Mouse (Mus musculus): ENCODE measurements at regions not wholly inside any gene's neighbourhood (a gene's known extent, or its start where the extent isn't known, plus 50 kb on each side); places are given as distances from the start of the nearest gene placed in this dataset.
A peak's percentile ranks its signal among the peaks of the same experiment; 100 is the strongest.
"Not testable (repeated sequence)": the region's sequence is repeated elsewhere in the genome, so short reads cannot be mapped to it uniquely, and the experiment has no call there.

- DNase-seq (ENCODE audit: low spot score in 2 of 2): no peak
These were observed 111.4 kb upstream of the Gm5148 start for GRCm38 (mm10) chr3:37835687-37836086.

GRCm38 (mm10) chr3:37835135-37835534 lies 110.8 kb upstream of the Gm5148 start:
- DNase-seq (ENCODE audit: low spot score in 2 of 2): no peak

GRCm38 (mm10) chr3:37834626-37835025 lies 110.3 kb upstream of the Gm5148 start:
- DNase-seq (ENCODE audit: low spot score in 2 of 2): no peak

- DNase-seq (ENCODE audit: low spot score in 2 of 2): no peak
These were observed 109.1 kb upstream of the Gm5148 start for GRCm38 (mm10) chr3:37833387-37833786.

GRCm38 (mm10) chr3:37827546-37827945 lies 103.3 kb upstream of the Gm5148 start:
- DNase-seq (ENCODE audit: low spot score in 2 of 2): no peak

- DNase-seq (ENCODE audit: low spot score in 2 of 2): no peak
These were observed 101.3 kb upstream of the Gm5148 start for GRCm38 (mm10) chr3:37825602-37826001.

GRCm38 (mm10) chr3:37824681-37825080 lies 100.4 kb upstream of the Gm5148 start:
- DNase-seq (ENCODE audit: low spot score in 2 of 2): no peak

- DNase-seq (ENCODE audit: low spot score in 2 of 2): no peak
These were observed 95.2 kb upstream of the Gm5148 start for GRCm38 (mm10) chr3:37819503-37819902.

GRCm38 (mm10) chr3:37817434-37817805 lies 93.1 kb upstream of the Gm5148 start:
- no peak for DNase-seq (ENCODE audit: low spot score in 2 of 2)

- DNase-seq (ENCODE audit: low spot score in 2 of 2): no peak
These were observed 92.6 kb upstream of the Gm5148 start for GRCm38 (mm10) chr3:37816781-37817433.

GRCm38 (mm10) chr3:37815771-37816170 lies 91.5 kb upstream of the Gm5148 start:
- DNase-seq (ENCODE audit: low spot score in 2 of 2): no peak

GRCm38 (mm10) chr3:37812936-37813335 lies 88.6 kb upstream of the Gm5148 start:
- no peak for DNase-seq (ENCODE audit: low spot score in 2 of 2)

GRCm38 (mm10) chr3:37811429-37811828 lies 87.1 kb upstream of the Gm5148 start:
- no peak for DNase-seq (ENCODE audit: low spot score in 2 of 2)

GRCm38 (mm10) chr3:37810763-37811162 lies 86.5 kb upstream of the Gm5148 start:
- DNase-seq (ENCODE audit: low spot score in 2 of 2): no peak

- DNase-seq (ENCODE audit: low spot score in 2 of 2): no peak
These were observed 81.5 kb upstream of the Gm5148 start for GRCm38 (mm10) chr3:37805805-37806148.

GRCm38 (mm10) chr3:37804941-37805804 lies 80.9 kb upstream of the Gm5148 start:
- no peak for DNase-seq (ENCODE audit: low spot score in 2 of 2)

- DNase-seq (ENCODE audit: low spot score in 2 of 2): peak in 1 of 2 experiments; percentile 14
These were observed 80.0 kb upstream of the Gm5148 start for GRCm38 (mm10) chr3:37804261-37804660.

GRCm38 (mm10) chr3:37803781-37804180 lies 79.5 kb upstream of the Gm5148 start:
- DNase-seq (ENCODE audit: low spot score in 2 of 2): not testable (repeated sequence)

- no peak for DNase-seq (ENCODE audit: low spot score in 2 of 2)
These were observed 77.3 kb upstream of the Gm5148 start for GRCm38 (mm10) chr3:37801551-37801950.

- DNase-seq (ENCODE audit: low spot score in 2 of 2): no peak
These were observed 75.5 kb upstream of the Gm5148 start for GRCm38 (mm10) chr3:37799809-37800208.

- no peak for DNase-seq (ENCODE audit: low spot score in 2 of 2)
These were observed 65.4 kb upstream of the Gm5148 start for GRCm38 (mm10) chr3:37789711-37790110.

- DNase-seq (ENCODE audit: low spot score in 2 of 2): no peak
These were observed 64.9 kb upstream of the Gm5148 start for GRCm38 (mm10) chr3:37789143-37789697.

- DNase-seq (ENCODE audit: low spot score in 2 of 2): no peak
These were observed 64.1 kb upstream of the Gm5148 start for GRCm38 (mm10) chr3:37788366-37788765.
